Mouse (Mus musculus) mouse trophoblast stem cell (cell line): Measurements from ENCODE around the gene Rps27l.
"Not testable (repeated sequence)": the region's sequence is repeated elsewhere in the genome, so short reads cannot be mapped to it uniquely, and the experiment has no call there.

ENCODE experiments used
- in situ Hi-C, 2 experiments: fragments of 300-500 bp; cut with MseI, MboI; formaldehyde crosslinking; loops; 2 replicates in 1 of 2; 3 replicates in 1 of 2; pipeline ENCODE4 v1.15.1; 2025

The Rps27l gene

DNA sequence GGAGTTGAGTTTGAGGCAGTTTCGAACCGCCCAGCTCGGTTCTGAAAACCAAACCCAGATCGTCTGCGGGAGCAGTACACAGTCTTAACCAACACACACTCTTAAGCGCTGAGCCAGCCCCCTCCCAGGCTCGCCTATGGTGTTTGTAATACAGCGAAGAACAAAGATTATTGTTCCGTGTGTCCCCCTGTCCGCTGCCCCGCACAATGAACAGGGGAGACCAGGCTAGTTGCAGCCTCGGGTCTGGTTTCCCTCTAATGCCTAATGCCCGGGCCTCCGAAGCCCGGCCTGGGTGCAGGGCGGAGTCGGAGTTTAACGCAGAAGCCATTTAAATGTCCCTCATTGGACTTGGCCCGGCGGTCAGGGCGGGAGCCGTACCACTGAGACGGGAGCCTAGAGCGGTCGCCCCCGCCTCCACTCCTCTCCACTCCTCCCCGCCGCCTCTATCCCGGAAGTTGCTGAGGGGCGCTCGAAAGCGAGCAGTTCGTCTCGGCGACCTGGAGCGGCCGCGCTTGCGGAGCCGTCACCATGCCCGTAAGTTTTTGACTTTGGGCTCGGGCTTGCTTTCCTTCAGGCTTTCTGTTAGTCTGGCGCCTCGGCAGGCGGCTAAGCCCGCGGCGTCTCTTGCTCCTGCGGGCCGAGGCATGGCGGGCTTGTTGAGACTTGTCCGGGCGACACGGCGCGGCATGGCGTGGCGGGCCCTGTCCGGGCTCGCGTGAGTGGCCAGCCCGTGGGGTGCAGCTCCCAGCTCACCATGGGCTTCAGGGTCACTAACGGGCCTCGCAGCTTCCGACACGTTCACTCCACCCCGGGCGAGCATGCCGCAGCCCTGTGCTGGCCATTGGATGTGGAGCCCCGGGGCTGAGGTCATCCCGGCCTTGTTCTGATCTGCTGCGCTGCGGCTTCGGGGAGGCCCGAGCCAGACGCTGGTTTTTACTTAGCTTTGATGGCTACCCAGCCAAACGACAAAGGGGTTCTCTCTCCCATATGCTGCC, at the start of gene Rps27l:
TSS of gene Rps27l (plus strand) at position 440 of the 995 bp plus-strand sequence.
- in situ Hi-C loops: no loop called here

DNA sequence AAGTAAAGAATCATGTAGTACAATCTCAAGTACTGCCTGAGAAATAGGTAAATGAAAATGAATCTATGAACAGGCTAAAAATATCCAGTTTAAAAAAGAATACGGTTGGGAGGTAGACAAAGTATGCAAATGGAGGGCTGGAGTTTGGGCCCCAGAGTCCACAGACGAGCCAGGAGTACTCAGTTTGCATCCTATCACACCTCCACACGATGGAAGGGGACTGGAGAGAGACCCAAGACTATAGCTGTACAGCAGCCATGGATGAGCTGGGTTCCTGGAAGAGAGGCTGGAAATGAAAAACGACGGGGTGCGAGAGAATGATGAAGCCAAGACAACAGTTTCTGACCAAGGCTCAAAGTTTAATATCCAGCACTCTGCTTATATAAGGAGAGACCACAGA, 48.9 kb upstream of the Rps27l start:
- in situ Hi-C loops: no loop called here

DNA sequence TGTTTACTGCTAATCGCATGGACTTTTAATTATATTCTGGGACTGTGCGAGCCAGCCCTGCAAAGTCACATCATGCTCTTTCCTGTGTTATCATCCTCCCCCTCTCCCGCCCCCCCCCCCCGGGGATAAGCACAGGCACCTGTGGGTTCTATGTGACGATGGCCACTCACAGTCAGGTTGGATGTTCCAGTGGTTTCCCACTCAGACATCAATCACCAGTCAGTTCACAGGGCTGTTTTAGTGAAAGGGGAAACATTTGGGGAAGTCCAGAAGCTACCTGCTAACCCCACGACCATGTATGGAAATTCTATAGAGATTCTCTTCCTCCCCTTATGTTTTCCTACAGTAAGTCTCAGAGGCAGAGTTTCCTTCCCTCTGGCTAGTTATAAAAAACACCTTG, 48.0 kb upstream of the Rps27l start:
- in situ Hi-C loops: no loop called here

DNA sequence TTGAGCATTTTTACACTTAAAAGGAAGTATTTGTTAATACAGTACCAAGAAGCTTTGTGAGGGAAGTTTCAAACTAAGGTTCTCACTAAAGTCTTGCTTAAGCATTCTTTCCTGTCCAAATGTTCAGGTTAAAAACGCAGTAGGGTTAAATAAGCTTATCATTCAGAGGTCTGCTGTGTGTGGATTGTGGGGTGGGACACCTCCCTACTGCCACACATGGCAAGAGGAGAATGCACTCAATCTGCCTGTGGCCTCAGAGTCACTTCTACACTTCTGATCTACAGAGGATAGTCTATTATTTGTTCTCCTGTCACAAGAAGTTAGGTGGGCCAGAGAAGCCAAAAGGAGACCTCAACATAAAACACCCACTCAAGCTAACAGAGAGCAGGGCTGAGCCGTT, 46.8 kb upstream of the Rps27l start:
- in situ Hi-C loops: no loop called here

DNA sequence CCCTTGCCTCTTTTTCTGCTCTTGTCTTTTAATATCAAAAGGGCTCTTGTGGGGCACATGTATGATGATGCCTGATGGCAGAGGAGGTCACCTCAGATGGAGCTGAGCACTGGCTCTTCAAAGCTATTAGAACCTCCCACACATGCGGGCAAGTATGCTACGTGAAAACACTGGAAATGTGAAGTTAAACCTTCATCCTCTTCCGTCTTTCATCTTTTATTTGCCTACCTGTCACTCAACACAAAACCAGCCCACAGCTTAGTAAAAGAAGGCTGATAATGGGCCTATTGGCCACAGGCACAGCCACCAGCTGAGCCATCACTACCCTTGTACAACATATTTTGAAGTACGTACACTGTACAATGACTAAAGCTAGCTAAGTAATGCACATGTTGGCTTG, 46.4 kb upstream of the Rps27l start:
- in situ Hi-C loops: no loop called here

DNA sequence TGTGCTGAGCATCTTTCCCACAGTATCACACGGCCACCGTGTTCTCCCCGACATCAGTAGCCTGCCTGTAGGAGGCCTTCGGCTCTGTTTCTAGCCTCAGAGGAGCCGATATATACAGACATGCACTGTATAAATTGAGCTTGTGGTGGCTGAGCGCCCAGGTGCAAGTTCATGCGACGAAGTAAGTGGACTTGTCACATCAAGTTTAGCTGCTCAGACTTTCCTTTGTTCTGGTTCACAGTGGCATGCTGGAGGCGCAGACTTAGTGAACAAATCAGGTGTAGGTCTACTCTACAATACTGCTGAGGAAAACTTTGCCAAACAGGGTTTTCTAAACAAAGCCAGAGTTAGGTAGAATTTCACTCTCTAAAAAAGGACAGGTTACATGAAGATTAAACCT, 39.9 kb upstream of the Rps27l start:
- in situ Hi-C loops: no loop called here

DNA sequence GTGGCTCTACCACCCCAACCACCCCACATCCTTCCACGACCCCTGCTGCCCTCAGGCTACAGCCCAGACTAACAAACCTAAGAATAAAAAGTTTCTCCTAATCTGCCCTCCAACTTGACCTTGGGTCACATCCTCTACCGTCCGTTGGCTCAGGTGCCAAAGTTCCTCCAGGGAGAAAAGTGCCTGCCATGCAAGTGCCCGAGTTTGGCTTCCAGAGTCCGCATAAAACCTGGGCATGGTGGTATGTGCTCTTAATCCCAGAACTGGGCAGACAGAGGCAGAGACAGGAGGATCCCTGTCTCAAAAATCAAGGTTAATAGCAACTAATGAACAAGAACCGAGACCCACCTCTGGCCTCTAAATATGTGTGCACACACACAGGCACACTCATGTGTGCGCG, 38.8 kb upstream of the Rps27l start:
- in situ Hi-C loops: no loop called here

DNA sequence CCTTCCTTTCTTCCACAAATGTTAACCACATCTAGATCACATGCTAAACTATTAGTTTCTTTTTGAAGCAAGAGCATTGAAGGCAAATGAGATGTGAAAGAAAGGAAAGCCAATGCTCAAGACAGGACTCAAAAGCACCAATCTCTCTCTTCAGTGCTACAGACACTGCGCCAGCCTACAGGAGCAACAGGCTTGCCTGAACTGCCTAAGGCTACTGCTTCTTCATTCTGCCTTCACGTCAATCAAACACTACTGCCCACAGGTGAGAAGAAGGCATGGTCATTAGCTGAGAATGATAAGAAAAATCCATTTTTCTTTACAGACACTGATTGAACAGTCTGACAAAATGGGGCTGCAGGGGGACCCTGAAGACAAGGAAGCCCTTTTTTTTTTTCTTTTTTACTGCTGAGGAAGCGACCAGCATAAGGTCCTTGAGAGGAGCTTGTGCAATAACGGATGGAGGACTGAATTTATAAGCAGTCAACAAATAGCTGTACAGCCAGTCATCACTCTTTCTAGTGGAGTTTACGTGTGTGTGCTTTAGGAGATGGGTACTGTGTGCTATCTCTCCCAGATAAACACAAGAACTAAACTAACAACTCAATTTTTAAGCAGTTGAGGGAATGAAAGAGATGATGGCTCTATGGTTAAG, 38.0 kb upstream of the Rps27l start:
- in situ Hi-C loops: no loop called here

DNA sequence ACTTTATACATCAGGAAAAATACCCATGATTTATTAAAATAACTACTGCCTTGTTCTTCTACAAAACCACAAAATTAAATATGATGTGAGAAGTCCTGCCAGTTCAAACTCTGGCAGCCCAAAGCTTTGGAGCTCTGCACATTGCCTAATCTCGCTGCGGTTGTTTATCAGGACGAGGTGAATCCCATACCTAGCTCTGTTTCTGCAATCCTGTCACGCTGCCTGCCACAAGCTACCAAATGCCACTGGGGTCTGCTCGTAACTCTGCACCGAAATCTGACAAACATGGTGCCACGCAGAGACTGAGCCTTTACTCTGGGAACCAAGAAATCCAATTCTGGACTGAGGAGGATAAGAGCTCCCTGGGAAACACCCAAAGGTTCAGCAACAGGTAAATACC, 36.0 kb upstream of the Rps27l start:
- in situ Hi-C loops: no loop called here

DNA sequence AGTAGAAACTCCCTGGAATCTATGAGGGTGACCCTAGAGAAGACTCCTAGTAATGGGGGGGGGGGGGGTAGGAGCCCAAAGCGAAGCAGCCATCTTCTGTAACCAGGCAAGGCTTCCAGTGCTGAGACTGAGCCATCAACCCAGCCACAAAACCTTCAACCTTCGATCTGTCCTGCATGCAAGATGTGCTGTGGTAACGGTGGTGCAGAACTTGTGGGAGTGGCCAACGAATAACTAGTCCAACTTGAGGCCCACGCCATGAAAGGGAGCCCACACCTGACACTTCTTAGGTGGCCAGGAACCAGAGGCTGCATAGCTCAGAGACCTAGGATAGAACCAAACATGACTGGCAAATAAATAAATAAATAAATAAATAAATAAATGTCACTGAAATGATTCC, 35.2 kb upstream of the Rps27l start:
- in situ Hi-C loops: no loop called here

DNA sequence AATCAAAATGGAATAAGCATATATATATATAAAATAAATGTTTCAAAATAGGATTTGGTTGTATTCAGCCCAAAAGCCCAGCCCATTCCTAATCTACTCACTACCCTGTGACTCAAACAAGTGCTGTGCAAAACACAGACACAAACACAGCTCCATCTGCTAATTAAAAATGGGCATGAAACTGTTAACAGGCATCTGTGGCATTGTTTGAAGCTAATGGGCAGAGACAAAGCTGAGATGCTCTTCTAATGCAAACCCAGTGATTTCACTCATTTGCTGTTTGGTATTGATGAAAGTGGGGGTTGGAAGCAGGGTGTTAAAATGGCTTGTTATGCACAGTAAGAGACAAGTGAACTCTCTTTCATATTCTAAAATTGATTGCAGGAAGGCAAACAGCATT, 33.6 kb upstream of the Rps27l start:
- in situ Hi-C loops: no loop called here

DNA sequence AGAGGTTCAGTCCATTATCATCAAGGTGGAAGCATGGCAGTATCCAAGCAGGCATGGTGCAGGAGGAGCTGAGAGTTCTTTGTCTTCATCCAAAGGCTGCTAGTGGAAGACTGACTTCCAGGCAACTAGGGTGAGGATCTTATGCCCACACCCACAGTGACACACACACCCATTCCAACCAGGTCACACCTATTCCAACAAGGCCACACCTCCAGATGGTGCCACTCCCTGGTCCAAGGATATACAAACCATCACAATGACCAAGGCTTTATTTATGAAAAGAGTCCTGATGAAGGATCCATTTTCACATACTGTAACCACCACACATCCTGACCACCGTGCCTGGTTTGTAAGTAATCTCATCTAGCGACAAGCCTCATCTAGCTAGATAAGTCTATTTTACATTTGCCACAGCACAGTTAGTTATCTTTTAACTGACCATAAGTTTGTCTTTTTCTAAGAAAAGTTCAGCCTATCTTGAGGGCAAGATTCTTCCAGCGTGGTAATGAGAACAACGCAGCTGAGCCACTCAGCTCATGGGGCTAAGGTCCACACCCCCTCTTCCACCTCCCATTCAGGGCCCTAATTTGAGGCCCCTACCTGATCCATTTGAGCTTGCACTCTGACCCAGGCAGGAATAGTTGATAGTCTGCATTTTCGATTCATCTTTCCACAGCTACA, 32.5 kb upstream of the Rps27l start:
- in situ Hi-C loops: not testable (repeated sequence)

DNA sequence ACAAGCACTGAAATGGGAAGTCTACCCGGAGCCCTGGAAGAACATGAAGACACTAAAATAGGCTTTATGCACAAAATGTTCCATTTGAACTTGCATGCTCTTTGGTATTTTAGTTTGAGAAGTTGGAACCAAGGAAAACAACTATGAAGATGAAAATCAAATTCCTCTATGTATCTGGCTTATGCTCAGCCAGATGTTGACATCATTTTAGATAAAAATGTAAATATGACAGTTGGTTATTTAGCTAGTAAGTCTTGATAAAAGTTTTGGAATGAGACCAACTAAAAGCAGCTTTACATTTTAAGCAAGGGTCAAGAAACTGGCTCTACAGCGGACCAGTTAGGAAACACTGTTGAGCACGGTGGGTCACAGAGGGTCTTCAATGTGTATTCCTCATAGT, 31.3 kb upstream of the Rps27l start:
- in situ Hi-C loops: no loop called here

DNA sequence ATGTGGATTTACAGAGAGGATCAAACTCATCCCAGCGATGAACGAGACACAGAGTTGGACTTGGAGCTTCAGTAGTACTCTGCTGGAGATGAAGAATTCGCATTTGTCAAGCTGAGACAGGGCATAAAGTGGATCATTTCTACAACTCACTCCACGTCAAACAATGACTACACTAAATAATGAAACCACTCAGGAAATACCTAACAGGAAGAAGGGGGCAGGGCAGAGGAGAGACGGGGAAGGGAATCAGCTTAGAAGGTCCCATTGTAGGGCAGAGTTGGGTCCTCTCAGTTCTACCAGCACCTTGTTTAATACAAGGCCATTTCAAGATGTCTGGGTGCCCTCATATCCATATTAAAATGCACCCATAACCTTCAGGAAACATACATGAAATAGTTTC, 30.5 kb upstream of the Rps27l start:
- in situ Hi-C loops: no loop called here

DNA sequence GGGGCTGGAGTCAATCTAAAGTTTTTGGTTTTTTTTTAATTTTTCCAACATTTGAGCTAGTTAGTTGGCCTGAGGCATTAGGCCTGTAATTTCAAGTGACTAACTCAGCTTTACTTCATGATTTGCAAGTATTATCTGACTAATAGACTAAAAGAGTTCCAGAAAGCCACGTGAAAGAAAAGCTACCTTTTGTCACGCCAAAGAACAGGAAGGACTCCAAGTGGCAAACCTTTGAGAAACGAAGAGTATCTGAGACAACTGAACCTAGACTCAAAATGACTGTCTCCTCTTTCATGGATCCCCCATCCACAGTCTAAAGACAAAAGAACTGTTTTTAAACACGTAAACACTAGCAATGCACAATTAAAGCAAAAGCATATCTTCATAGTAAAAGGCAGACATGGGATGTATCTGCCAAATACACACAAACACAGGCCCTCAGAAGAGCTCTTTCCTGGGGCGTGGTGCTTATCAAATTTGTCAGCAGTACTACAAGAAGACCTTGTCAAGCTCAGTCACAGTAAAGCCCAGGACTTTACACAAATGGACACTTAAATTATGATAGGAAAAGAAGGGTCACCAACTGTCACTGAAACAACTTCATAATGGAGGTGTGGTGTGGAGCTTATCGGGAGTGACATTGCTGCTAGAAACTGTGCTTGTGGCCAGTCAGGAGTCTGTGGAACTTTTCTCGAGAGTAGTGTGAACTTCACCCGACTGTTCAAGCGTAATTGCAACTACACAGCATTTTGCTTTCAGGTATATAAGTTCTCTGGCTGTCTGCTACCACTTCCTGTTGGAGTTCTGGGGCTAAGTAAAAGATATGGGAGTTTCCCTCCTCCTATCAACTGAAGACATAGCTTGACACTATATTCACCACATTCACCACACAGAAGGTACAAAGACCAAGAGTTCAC, 29.8 kb upstream of the Rps27l start:
- in situ Hi-C loops: no loop called here

DNA sequence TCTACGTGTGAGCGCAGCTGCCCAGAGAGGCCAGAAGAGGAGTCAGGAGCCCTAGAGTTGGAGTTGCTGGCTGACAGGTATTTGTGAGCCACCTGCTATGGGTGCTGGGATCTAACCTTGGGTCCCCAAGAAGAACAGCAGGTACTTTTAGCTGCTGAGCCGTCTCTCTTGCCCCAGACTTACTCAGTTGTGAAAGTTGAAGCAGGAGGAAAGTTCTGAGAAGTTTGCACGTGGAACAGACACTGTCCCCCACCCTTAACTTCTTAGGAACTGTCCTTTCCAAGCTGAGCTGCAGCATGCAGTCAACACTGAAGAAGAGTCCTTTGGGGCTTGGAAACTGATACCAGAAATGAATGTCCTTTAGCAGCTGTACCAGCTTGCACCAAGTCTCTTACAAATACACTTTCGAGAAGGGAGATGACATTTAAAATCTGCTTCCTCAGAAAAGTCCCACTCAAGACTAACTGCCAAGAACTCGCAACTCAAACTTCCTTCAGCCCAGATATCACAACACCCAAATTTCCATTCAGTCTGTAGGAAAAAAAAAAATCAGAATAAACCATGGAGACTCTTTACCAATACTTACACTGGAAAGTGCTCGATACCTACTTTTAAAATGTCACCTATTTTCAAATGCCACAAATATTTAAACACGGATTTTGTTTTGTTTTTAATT, 28.5 kb upstream of the Rps27l start:
- in situ Hi-C loops: no loop called here

DNA sequence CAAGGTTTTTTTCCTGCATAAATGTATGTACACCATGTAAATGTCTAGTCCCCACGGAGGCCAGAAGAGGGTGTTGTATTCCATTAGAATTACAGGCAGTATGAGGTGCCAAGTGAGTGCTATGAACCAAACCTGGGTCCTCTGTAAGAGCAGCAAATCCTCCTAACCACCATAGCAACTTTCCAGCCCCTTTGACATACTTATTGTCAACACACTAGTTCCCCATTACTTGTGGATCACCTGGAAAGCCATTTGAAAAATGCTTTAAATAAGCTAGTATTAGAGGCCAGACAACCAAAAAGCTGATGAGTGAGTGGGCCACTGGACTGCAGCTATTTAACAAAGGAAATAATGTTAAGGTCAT, 28.0 kb upstream of the Rps27l start:
- in situ Hi-C loops: no loop called here

DNA sequence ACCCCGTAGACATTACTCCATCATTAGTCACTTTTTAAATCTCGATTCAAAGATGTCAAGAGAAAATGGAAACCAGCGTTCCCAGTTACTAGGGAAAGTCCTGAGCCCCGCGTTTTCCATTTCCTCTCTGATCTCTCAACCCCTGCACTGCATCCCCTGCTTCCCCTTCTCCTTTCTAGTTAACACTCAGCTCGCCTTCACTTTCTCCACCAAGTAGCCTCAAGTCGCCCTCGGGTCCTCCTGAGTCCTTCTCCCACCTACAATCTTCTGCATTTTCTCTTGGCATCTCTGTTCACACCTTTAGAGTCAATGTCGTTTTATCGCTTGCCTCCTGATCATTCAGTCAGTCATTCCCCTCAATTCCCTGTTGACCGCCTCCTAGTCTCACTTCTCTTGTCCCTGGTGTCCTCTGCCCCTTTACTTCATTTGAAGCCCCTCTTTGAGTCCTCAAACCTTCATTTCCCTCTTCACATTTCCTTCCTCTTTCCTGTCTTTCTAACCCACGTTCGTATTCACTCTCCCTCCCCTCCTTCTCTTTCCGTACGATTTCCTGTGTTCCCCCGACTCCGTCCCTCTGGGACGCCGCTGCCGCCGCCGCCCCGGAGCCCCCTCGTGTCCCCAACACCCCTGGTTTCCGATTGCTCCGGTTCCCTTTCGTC, 27.1 kb upstream of the Rps27l start:
- in situ Hi-C loops: no loop called here

DNA sequence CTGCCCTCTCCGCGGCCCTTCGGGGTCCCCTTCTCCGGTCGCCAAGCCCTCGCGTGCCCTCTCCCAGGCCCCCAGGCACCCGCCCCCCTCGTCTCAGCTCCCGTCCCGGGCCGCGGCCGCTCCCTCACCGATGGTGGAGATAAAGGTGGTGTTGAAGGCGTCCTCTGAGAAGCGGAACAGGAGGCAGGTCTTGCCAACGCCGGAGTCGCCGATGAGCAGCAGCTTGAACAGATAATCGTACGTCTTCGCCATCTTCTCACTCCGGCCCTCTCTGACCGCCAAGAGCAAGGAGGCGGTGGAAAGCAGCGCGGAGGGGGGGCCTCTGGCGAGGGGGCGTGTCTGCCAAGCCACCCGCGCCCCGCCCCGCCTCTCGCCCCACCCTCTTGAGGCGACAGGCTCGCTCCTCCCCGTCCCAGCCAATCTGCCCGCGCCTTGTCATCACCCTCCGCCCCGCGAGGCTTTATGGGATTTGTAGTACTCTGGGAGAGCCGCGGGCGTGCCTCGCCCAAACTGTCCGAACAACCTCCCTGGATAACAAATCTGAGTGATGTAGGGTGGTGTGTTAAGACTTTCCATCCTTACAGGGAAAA, 26.4 kb upstream of the Rps27l start, which contains the start of gene Rab8b:
TSS of gene Rab8b (minus strand) at position 306 of the 590 bp plus-strand sequence.
- in situ Hi-C loops: no loop called here

DNA sequence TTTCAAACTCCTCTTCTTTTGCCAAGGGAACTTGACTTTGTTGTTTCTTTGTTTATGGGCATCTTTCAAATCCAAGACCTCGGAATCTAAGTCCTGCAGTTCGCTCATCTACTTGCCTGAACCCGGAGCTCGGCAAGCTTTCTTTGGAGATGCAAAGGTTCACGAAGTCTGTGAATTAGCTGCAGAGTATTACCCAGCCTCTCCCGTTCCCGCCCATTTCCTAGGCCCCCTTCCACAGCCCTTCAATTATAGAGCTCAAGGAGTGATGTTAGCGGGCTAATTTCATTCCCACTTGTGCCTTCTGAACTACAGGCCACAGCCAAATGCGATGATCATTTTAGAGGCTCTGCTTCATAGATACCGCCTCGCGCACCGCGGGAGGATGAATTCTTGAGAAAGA, 25.9 kb upstream of the Rps27l start:
- in situ Hi-C loops: no loop called here
